Comparison of ENCODE assay signal across 13 mouse cellular contexts in genomic region chr11:68601486-68601991, GRCm38 (mm10). TPM values are rescaled to one million over a fixed set of nuclear protein-coding genes. Genes with fewer than 3 reads are reported as not detected.
DNase-seq lines count a peak whose midpoint lies in the region; ATAC-seq and TF ChIP-seq lines count a peak whose summit lies in the region.
"Had no signal": no experiment of that assay in that cellular context is flagged by ENCODE, and none has a peak within 500 bp of the region (broad histone marks: within the 10 kb centered on the region; RNA-seq: fewer than 3 reads in every experiment).

No protein-coding gene starts in this region.

- no peak overlapping the region for H3K9ac ChIP-seq in heart, postnatal 0 days (replicated peaks; ENCODE audit: low read depth, low read length)

- no peaks in the 10 kb centered on the region for H3K36me3 ChIP-seq in embryonic facial prominence, embryonic 10.5 days (replicated peaks)
- no peaks in the 10 kb centered on the region for H3K36me3 ChIP-seq in heart, postnatal 0 days (replicated peaks; ENCODE audit: control insufficient read depth, insufficient read depth, low read length)

- intact Hi-C loops in heart, postnatal 25 days (cut with DNase I), result no loop called here

- peaks cover 40% of the 10 kb centered on the region for H3K4me1 ChIP-seq in embryonic facial prominence, embryonic 10.5 days
- peaks cover 30% of the 10 kb centered on the region for H3K4me1 ChIP-seq in heart, postnatal 0 days (ENCODE audit: control insufficient read depth, insufficient read depth)

- H3K4me3 ChIP-seq in embryonic facial prominence, embryonic 10.5 days, result no peak overlapping the region; the same call in 1 of the 2 replicates
- H3K4me3 ChIP-seq in heart, postnatal 0 days (ENCODE audit: low read depth, low read length), result no peak overlapping the region
- H3K4me3 ChIP-seq: erythroblast, embryonic 14.5 days; layer of hippocampus, adult 2 months had no signal

- peak overlapping the region; percentile 80 for H3K27ac ChIP-seq in embryonic facial prominence, embryonic 10.5 days (replicated peaks)
- H3K27ac ChIP-seq in heart, postnatal 0 days (ENCODE audit: low read depth), result peak overlapping the region; percentile 81
- H3K27ac ChIP-seq: layer of hippocampus, adult 2 months had no signal

- TF ChIP-seq EP300 in heart, postnatal 0 days (IDR thresholded peaks at IDR 0.05; ENCODE audit: low read depth), result no peak

- no peak overlapping the region for H3K4me2 ChIP-seq in heart, postnatal 0 days (ENCODE audit: low read depth, low read length)

- TF ChIP-seq CTCF in heart, postnatal 0 days (IDR thresholded peaks at IDR 0.05; ENCODE audit: low read depth), result no peak

- H3K27me3 ChIP-seq in embryonic facial prominence, embryonic 10.5 days (replicated peaks; ENCODE audit: low read depth, poor library complexity, severe bottlenecking), result no peaks in the 10 kb centered on the region
- H3K27me3 ChIP-seq in heart, postnatal 0 days (ENCODE audit: control insufficient read depth, insufficient read depth, low read length), result no peaks in the 10 kb centered on the region

- ATAC-seq in heart, postnatal 0 days (ENCODE audit: insufficient read depth, low read depth), result peak; percentile 32; the same call in 1 of the 2 replicates
- ATAC-seq: CD4-positive, CD25-positive, alpha-beta regulatory T cell, adult 4 months had no signal

- H3K9me3 ChIP-seq in embryonic facial prominence, embryonic 10.5 days, result no peaks in the 10 kb centered on the region
- no peaks in the 10 kb centered on the region for H3K9me3 ChIP-seq in heart, postnatal 0 days (replicated peaks; ENCODE audit: control insufficient read depth, low read length)

- 5% methylated on average over 9 of the region's 9 CpGs for WGBS in embryonic facial prominence, embryonic 10.5 days
- 23% methylated on average over 9 of the region's 9 CpGs for WGBS in heart, postnatal 0 days

- peak; percentile 95 for DNase-seq in heart, adult 11 months
- DNase-seq in heart, postnatal 25 days (ENCODE audit: low spot score), result no peak
- peak; percentile 69 for DNase-seq in embryonic facial prominence, embryonic 10.5 days (ENCODE audit: low spot score)
- DNase-seq in heart, postnatal 0 days (ENCODE audit: low spot score), result peak; percentile 13
- DNase-seq in lung, postnatal 36 days, result peak; percentile 27
- no peak for DNase-seq in urinary bladder, postnatal 36 days (ENCODE audit: low spot score in 2 of 2)
- no peak for DNase-seq in layer of hippocampus, postnatal 36 days
- no peak for DNase-seq in left cerebral cortex, adult 11 months (ENCODE audit: low spot score)
- DNase-seq: adrenal gland, postnatal 14 days; thymus, adult 18-20 months had no signal

RNA-seq across cellular contexts. Expression of gene Ccdc42, which starts 14.7 kb away (rescaled TPM):
- not detected for total RNA-seq in heart, postnatal 25 days (2021)
- polyA plus RNA-seq in embryonic facial prominence, embryonic 10.5 days (2016; fragmentation: Nextera tagmentation; extraction: Ambion mirVana), result 0.55 and 0.68 TPM in 2 replicates
- 1.4 TPM in 1 of 2 replicates, not detected in the other for total RNA-seq in heart, postnatal 0 days (2014; rRNA removed; ENCODE audit: low replicate concordance)
- 0.45 and 0.55 TPM in 2 replicates for polyA plus RNA-seq in heart, postnatal 0 days (2015; fragmentation: Nextera tagmentation; extraction: Ambion mirVana)
- total RNA-seq in layer of hippocampus, postnatal 36 days (2021), result 1 to 10 TPM; 2.3 to 2.4 TPM
- total RNA-seq: adrenal gland, postnatal 14 days had no signal
- polyA plus RNA-seq: CD4-positive, CD25-positive, alpha-beta regulatory T cell, adult 4 months; erythroblast, embryonic 14.5 days had no signal

RNA-seq across cellular contexts. Expression of gene Mfsd6l, which starts 45.6 kb away (rescaled TPM):
- total RNA-seq in heart, postnatal 25 days (2021), result under 1 TPM in 1 of 2 experiments, not detected in 1; 0.11 TPM
- polyA plus RNA-seq in embryonic facial prominence, embryonic 10.5 days (2016; fragmentation: Nextera tagmentation; extraction: Ambion mirVana), result 0.39 and 0.50 TPM in 2 replicates
- total RNA-seq in heart, postnatal 0 days (2014; rRNA removed; ENCODE audit: low replicate concordance), result 0.08 TPM in 1 of 2 replicates, not detected in the other
- polyA plus RNA-seq in heart, postnatal 0 days (2015; fragmentation: Nextera tagmentation; extraction: Ambion mirVana), result 0.08 and 0.27 TPM in 2 replicates
- not detected for total RNA-seq in layer of hippocampus, postnatal 36 days (2021)
- polyA plus RNA-seq: CD4-positive, CD25-positive, alpha-beta regulatory T cell, adult 4 months; erythroblast, embryonic 14.5 days had no signal

Comparison
In these comparisons a context has a peak if more than half of its experiments do, and no peak if none do; other contexts are left out.
1. DNase-seq: peak in heart, adult 11 months (single experiment), embryonic facial prominence, embryonic 10.5 days (single experiment), heart, postnatal 0 days (single experiment) and lung, postnatal 36 days (single experiment); none in heart, postnatal 25 days (single experiment), urinary bladder, postnatal 36 days (0 of 2), layer of hippocampus, postnatal 36 days (0 of 2) and left cerebral cortex, adult 11 months (single experiment).